Mouse (Mus musculus) myocyte (in vitro differentiated cells): Measurements from ENCODE around the gene Sorcs2. TPM values are rescaled to one million over a fixed set of nuclear protein-coding genes. Genes with fewer than 3 reads are reported as not detected.

Experiments
- H3K27me3 ChIP-seq: one replicate; pipeline ENCODE4 v1.6.1; 2011; ENCODE audit not compliant: control insufficient read depth, insufficient read depth, insufficient read length
- H3K36me3 ChIP-seq: one replicate; pipeline ENCODE4 v1.6.1; 2011; ENCODE audit not compliant: control insufficient read depth, insufficient read depth
- H3K4me2 ChIP-seq: one replicate; pipeline ENCODE4 v1.6.1; 2011; ENCODE audit warnings: low read depth, control low read depth
- H3K4me3 ChIP-seq: one replicate; pipeline ENCODE4 v1.5.1; 2011; ENCODE audit warnings: mild to moderate bottlenecking, control low read depth, moderate library complexity
- H3K79me2 ChIP-seq: one replicate; pipeline ENCODE4 v1.6.1; 2011; ENCODE audit not compliant: control insufficient read depth, insufficient read depth
- H3ac ChIP-seq: one replicate; pipeline ENCODE4 v1.6.1; 2011; ENCODE audit not compliant: control insufficient read depth, insufficient read length
- CEBPB ChIP-seq: IDR thresholded peaks from 2 replicates; pipeline ENCODE4 v1.6.1; 2011; ENCODE audit warnings: mild to moderate bottlenecking, moderate library complexity; ENCODE audit not compliant: poor library complexity, insufficient read depth, severe bottlenecking
- E2F4 ChIP-seq: IDR thresholded peaks from one replicate; pipeline ENCODE4 v1.6.1; 2011; ENCODE audit warnings: mild to moderate bottlenecking, control low read depth, moderate library complexity; ENCODE audit not compliant: insufficient read depth
- MAX ChIP-seq: IDR thresholded peaks from one replicate; pipeline ENCODE4 v1.6.1; 2011; ENCODE audit warnings: low read depth, mild to moderate bottlenecking, control low read depth
- MYOD1 ChIP-seq, 3 experiments: IDR thresholded peaks; one replicate each; pipeline ENCODE4 v1.6.1; 2011; ENCODE audit warnings: control low read depth in 2 of 3, low read depth in 2 of 3, mild to moderate bottlenecking in 2 of 3, moderate library complexity in 1 of 3; ENCODE audit not compliant: insufficient read length in 2 of 3, control insufficient read depth in 1 of 3
- MYOG ChIP-seq, 3 experiments: IDR thresholded peaks; one replicate each; pipeline ENCODE4 v1.6.1; 2011; ENCODE audit warnings: control low read depth in 2 of 3, low read depth in 2 of 3, mild to moderate bottlenecking in 2 of 3; ENCODE audit not compliant: insufficient read length in 2 of 3, control insufficient read depth in 1 of 3, insufficient read depth in 1 of 3
- POLR2A ChIP-seq: IDR thresholded peaks from one replicate; pipeline ENCODE4 v1.6.1; 2011; ENCODE audit warnings: low read depth, mild to moderate bottlenecking, control low read depth, moderate library complexity; ENCODE audit not compliant: insufficient read length
- POLR2AphosphoS2 ChIP-seq: IDR thresholded peaks from one replicate; pipeline ENCODE4 v1.6.1; 2011; ENCODE audit warnings: low read depth, control low read depth; ENCODE audit not compliant: insufficient read length
- REST ChIP-seq: IDR thresholded peaks from one replicate; pipeline ENCODE4 v1.6.1; 2011; ENCODE audit warnings: mild to moderate bottlenecking, control low read depth, moderate library complexity; ENCODE audit not compliant: insufficient read depth, insufficient read length
- SRF ChIP-seq: IDR thresholded peaks from one replicate; pipeline ENCODE4 v1.6.1; 2011; ENCODE audit warnings: low read depth; ENCODE audit not compliant: control insufficient read depth, insufficient read length
- TCF12 ChIP-seq: IDR thresholded peaks from one replicate; pipeline ENCODE4 v1.6.1; 2011; ENCODE audit warnings: mild to moderate bottlenecking, control low read depth; ENCODE audit not compliant: poor library complexity, insufficient read depth, severe bottlenecking
- TCF3 ChIP-seq: IDR thresholded peaks from one replicate; pipeline ENCODE4 v1.6.1; 2011; ENCODE audit warnings: low read depth, control low read depth; ENCODE audit not compliant: insufficient read length
- USF1 ChIP-seq: IDR thresholded peaks from one replicate; pipeline ENCODE4 v1.6.1; 2011; ENCODE audit warnings: low read depth, mild to moderate bottlenecking, control low read depth, moderate library complexity
- polyA plus RNA-seq: library from polyadenylated mRNA; unstranded; fragments of >200 nt; fragmentation: generic; extraction: Trizol; gene quantifications from one replicate; pipeline ENCODE4 v1.2.1, GENCODE M21; 2012; ENCODE audit warnings: missing spikeins

The Sorcs2 gene
- polyA plus RNA-seq, 1 experiment: 58.2 TPM

DNA sequence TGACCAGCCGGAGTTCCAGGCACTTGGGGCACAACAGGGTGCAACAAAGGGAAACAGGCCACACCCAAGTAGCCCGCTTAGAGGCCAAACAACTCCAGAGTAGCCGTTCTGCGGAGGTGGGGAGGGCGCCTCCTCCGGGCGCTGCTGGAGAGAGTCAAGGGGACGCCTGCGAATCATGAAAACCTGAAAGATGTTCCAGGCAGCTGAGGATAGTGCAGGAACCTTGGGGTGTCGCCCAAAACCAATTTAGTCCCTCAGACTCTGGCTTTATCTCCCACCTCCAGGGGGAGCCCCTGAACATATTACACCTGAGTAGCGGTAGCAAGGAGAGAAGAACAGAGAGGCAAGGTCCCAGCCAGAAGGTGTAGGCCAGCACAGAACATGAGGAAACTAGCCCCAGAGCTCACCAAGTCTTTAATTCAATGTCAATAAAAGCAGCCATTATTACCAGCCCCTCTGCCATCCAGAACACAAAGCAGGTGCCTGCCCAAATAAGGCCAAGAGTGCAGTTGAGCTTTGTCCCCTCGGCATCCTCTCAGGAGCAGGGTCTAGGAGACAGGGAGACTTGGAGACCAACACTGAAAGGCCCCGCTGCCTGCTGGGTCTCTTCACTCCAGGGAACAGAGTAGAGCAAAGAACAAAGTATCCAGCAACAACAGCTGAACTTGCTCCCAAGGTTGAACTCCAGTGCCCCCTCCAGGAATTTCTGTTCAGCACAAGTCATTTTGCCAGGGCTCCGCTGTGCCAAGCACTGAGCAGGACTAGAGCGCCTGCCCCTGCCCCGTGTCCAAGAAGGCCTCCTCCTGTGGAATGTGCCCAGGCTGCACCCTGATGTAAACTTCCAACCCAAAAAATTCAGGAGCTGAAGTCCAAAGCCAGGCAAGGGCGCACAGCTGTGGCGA is 775 bp upstream of the Sorcs2 start:
- Histone ChIP-seq H3K79me2 (peaks cover 29% of the 10 kb centered on the region), H3ac (peak overlapping the region; percentile 88), H3K4me3 (peak overlapping the region; percentile 72), H3K36me3 (no peaks in the 10 kb centered on the region), H3K4me2 (peak overlapping the region; percentile 86), H3K27me3 (no peaks in the 10 kb centered on the region)
- no peak for TF ChIP-seq E2F4
- no peak for TF ChIP-seq TCF3
- TF ChIP-seq MYOD1 (IDR thresholded peaks at IDR 0.05; ENCODE audit: control insufficient read depth in 1 of 3, insufficient read length in 2 of 3, low read depth in 2 of 3): peak in 2 of 3 experiments; percentile 3 to 17
- TF ChIP-seq MYOG (IDR thresholded peaks at IDR 0.05; ENCODE audit: control insufficient read depth in 1 of 3, insufficient read depth in 1 of 3, insufficient read length in 2 of 3, low read depth in 2 of 3): peak in 2 of 3 experiments; percentile 46 to 58
- TF ChIP-seq POLR2AphosphoS2: no peak
- no peak for TF ChIP-seq USF1
- no peak for TF ChIP-seq REST
- no peak for TF ChIP-seq CEBPB
- TF ChIP-seq TCF12: no peak
- peak; percentile 8 for TF ChIP-seq SRF
- TF ChIP-seq POLR2A: no peak
- no peak for TF ChIP-seq MAX

DNA sequence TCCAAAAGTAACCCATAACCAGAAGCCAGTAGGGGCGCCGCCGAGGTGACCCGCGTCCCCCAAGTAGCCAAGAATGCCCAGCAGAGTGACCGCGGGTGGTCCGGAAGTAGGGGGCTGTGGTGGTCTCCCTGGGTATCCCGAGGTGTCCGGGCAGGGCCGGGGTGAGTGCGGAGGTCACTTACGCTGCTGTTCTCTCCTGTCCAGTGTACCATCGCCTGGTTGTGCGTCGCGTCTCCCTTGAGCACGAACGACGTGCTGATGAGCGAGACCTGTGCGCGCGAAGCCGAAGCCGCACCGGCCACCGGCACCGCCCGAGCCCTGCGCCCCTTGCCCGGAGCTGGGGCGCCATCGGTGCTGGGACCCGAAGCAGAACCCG is 567 bp downstream of the Sorcs2 start:
- peaks cover 42% of the 10 kb centered on the region for H3K79me2 ChIP-seq
- TF ChIP-seq MYOD1 (IDR thresholded peaks at IDR 0.05; ENCODE audit: control insufficient read depth in 1 of 3, insufficient read length in 2 of 3, low read depth in 2 of 3): peak in 1 of 3 experiments; percentile 12
- TF ChIP-seq CEBPB: no peak
- TF ChIP-seq POLR2A: no peak
- peak overlapping the region; percentile 72 for H3K4me3 ChIP-seq
- peak overlapping the region; percentile 88 for H3ac ChIP-seq
- H3K36me3 ChIP-seq: no peaks in the 10 kb centered on the region
- peak overlapping the region; percentile 86 for H3K4me2 ChIP-seq
- H3K27me3 ChIP-seq: no peaks in the 10 kb centered on the region

DNA sequence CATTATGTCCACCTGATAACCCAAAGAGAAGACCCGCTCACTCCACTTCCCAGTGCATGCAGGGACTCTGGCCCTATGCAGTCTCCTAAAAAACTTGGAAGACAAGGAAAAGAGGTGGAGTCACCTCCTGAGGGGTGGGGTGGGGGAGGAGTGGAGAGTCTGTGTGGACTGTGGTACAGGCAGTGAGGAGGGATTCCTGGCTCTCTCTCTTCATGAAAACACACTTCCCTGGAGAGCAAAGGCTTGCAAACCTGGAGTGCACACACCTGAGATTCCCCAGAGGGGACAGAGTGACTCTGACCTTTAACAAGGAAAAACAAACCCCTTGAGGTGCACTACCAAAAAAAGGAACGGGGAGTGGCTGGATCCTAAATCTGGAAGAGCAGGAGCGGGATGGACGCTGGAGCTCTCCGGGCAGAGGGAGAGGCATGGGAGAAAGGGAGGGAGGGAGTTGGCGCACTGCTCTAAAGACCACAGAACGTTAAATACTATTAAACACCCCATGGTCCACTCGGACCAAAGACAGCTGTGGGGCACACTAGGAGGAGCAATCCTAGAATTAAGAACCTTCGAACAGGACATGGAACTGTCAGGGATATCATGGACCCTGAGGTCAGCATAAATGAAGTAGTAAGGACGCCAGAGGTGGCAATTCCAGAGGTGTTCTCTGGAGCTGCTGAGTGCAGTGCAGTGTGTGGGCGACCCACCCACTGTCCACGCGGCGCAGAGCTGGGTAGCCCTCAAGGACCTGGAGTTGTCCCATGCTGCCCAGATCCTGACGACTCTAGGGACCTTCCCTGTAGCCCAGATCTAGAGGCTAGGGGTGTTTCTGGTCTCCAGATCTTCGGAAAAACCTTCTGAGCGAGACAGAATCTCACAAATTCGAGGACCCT is 1.2 kb downstream of the Sorcs2 start:
- peak overlapping the region; percentile 88 for H3ac ChIP-seq
- TF ChIP-seq MYOD1 (IDR thresholded peaks at IDR 0.05; ENCODE audit: control insufficient read depth in 1 of 3, insufficient read length in 2 of 3, low read depth in 2 of 3): no peak
- no peak for TF ChIP-seq USF1
- TF ChIP-seq CEBPB: no peak
- no peak for TF ChIP-seq SRF
- no peak for TF ChIP-seq MYOG (IDR thresholded peaks at IDR 0.05; ENCODE audit: control insufficient read depth in 1 of 3, insufficient read depth in 1 of 3, insufficient read length in 2 of 3, low read depth in 2 of 3)
- TF ChIP-seq POLR2A: no peak
- no peak for TF ChIP-seq TCF12
- no peak for TF ChIP-seq TCF3
- TF ChIP-seq E2F4: no peak
- TF ChIP-seq MAX: no peak
- TF ChIP-seq REST: no peak
- no peak for TF ChIP-seq POLR2AphosphoS2
- no peaks in the 10 kb centered on the region for H3K27me3 ChIP-seq
- peak overlapping the region; percentile 86 for H3K4me2 ChIP-seq
- peak overlapping the region; percentile 72 for H3K4me3 ChIP-seq
- peaks cover 46% of the 10 kb centered on the region for H3K79me2 ChIP-seq
- no peaks in the 10 kb centered on the region for H3K36me3 ChIP-seq

DNA sequence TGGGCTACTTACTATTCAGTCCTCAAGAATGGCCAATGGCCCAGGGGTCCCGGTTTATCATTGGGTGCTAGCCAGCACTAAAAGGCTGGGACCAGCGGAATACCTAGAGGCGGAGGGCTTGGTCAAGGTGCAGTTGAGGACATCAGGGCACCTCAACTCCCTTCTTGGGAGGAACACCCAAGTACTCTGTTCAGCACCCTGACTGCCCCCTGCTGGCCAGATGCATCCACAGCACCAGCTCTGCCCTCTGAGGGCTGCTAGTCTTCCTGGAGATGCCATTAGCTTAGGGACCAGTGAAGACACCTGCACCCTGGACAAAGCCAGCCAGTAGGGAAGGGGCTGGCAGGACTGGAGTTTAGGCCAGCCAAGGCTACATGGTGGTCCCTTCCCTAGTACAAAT is 1.9 kb downstream of the Sorcs2 start:
- Histone ChIP-seq H3K36me3 (no peaks in the 10 kb centered on the region), H3K27me3 (no peaks in the 10 kb centered on the region), H3K4me3 (peak overlapping the region; percentile 72), H3ac (no peak overlapping the region), H3K4me2 (peak overlapping the region; percentile 86), H3K79me2 (peaks cover 52% of the 10 kb centered on the region)
- no peak for TF ChIP-seq SRF
- TF ChIP-seq POLR2AphosphoS2: no peak
- no peak for TF ChIP-seq TCF12
- no peak for TF ChIP-seq E2F4
- TF ChIP-seq USF1: no peak
- TF ChIP-seq CEBPB: no peak
- peak in 1 of 3 experiments; percentile 39 for TF ChIP-seq MYOD1 (IDR thresholded peaks at IDR 0.05; ENCODE audit: control insufficient read depth in 1 of 3, insufficient read length in 2 of 3, low read depth in 2 of 3)
- TF ChIP-seq POLR2A: no peak
- TF ChIP-seq MAX: no peak
- no peak for TF ChIP-seq TCF3
- TF ChIP-seq MYOG (IDR thresholded peaks at IDR 0.05; ENCODE audit: control insufficient read depth in 1 of 3, insufficient read depth in 1 of 3, insufficient read length in 2 of 3, low read depth in 2 of 3): peak in 1 of 3 experiments; percentile 24
- TF ChIP-seq REST: no peak
